Mouse (Mus musculus) forebrain, embryonic 12.5 days (tissue): Measurements from ENCODE around the gene Fam78a. TPM values are rescaled to one million over a fixed set of nuclear protein-coding genes. Genes with fewer than 3 reads are reported as not detected.

ENCODE experiments used
- ATAC-seq: fragments of 200-750 bp; cut with Nextera tagmentation; 2 replicates; pipeline ENCODE4 v1.8.0; 2017; ENCODE audit warnings: moderate TSS enrichment; ENCODE audit not compliant: low FRiP score
- H3K27ac ChIP-seq: fragments of 300-500 bp; sonication (generic); 2 replicates; pipeline ENCODE4 v1.5.1; 2016; ENCODE audit warnings: mild to moderate bottlenecking
- H3K27me3 ChIP-seq: fragments of 300-500 bp; sonication (generic); 2 replicates; pipeline ENCODE4 v1.6.1; 2016; ENCODE audit warnings: mild to moderate bottlenecking
- H3K36me3 ChIP-seq: fragments of 300-500 bp; sonication (generic); replicated peaks from 2 replicates; pipeline ENCODE4 v1.6.1; 2016; ENCODE audit warnings: mild to moderate bottlenecking
- H3K4me1 ChIP-seq: fragments of 300-500 bp; sonication (generic); 2 replicates; pipeline ENCODE4 v1.6.1; 2016
- H3K4me2 ChIP-seq: fragments of 300-500 bp; sonication (generic); 2 replicates; pipeline ENCODE4 v1.6.1; 2016; ENCODE audit warnings: mild to moderate bottlenecking, moderate library complexity
- H3K4me3 ChIP-seq: fragments of 300-500 bp; sonication (generic); replicated peaks from 2 replicates; pipeline ENCODE4 v1.5.1; 2016; ENCODE audit warnings: mild to moderate bottlenecking
- H3K9ac ChIP-seq: fragments of 300-500 bp; sonication (generic); 2 replicates; pipeline ENCODE4 v1.6.1; 2016; ENCODE audit warnings: mild to moderate bottlenecking
- H3K9me3 ChIP-seq: fragments of 300-500 bp; sonication (generic); 2 replicates; pipeline ENCODE4 v1.6.1; 2016
- WGBS: fragments of 180-500 bp; shearing (Covaris S2); methylation state at CpG from one replicate; pipeline ENCODE4 v1.1.7; 2016; 5-methylcytosine and 5-hydroxymethylcytosine counted together
- microRNA-seq: library from miRNA; unstranded; fragments of <30 nt; microRNA quantifications from one replicate; pipeline ENCODE4, GENCODE M21; 2017
- polyA plus RNA-seq: library from polyadenylated mRNA; unstranded; fragments of >200 nt; fragmentation: Nextera tagmentation; extraction: Ambion mirVana; gene quantifications from 2 replicates; pipeline ENCODE4 v1.2.1, GENCODE M21; 2016

The Fam78a gene
- polyA plus RNA-seq, 1 experiment from 2014 or later, result 0.88 TPM

DNA sequence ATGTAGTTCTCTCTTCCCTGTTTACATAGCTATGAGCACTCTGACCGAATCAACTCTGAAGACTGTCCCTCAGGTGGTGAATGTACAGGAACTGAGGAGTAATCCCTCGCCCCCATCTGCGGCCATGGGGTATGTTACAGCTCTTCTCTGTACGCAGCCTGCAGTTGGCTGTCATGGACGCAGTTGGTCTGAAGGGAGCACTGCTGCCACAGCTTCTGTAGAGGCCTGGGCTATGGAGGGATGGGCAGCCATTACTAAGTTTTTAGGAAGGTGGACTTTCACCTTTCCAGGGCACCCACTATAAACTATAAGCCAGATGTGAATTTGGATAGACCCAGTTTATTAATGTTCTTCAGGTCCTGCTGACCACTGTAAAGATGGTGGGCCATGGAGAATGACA lies 64.4 kb downstream of the Fam78a start:
- H3K9me3 ChIP-seq, result no peaks in the 10 kb centered on the region
- no peak overlapping the region for H3K27ac ChIP-seq
- peaks cover 82% of the 10 kb centered on the region for H3K36me3 ChIP-seq
- no peaks in the 10 kb centered on the region for H3K27me3 ChIP-seq
- H3K4me1 ChIP-seq, result no peaks in the 10 kb centered on the region
- no peak for ATAC-seq
- H3K9ac ChIP-seq, result no peak overlapping the region
- 96% methylated on average over 5 of the region's 5 CpGs for WGBS
- no peak overlapping the region for H3K4me3 ChIP-seq
- H3K4me2 ChIP-seq, result no peak overlapping the region

- Histone ChIP-seq H3K4me3 (no peak overlapping the region), H3K27ac (no peak overlapping the region)
Observed at GRCm38 (mm10) chr2:32019704-32020103, 65.0 kb downstream of the Fam78a start.

GRCm38 (mm10) chr2:32008716-32009115 lies 75.9 kb downstream of the Fam78a start:
- no peak for ATAC-seq
- H3K4me3 ChIP-seq, result no peak overlapping the region
- H3K9ac ChIP-seq, result no peak overlapping the region
- peaks cover 80% of the 10 kb centered on the region for H3K36me3 ChIP-seq
- H3K27ac ChIP-seq, result no peak overlapping the region
- H3K4me1 ChIP-seq, result no peaks in the 10 kb centered on the region
- WGBS, result 90% methylated on average over 11 of the region's 11 CpGs
- no peak overlapping the region for H3K4me2 ChIP-seq
- no peaks in the 10 kb centered on the region for H3K9me3 ChIP-seq
- H3K27me3 ChIP-seq, result no peaks in the 10 kb centered on the region

More at GRCm38 (mm10) chr2:32019704-32020103, 65.0 kb downstream of the Fam78a start:
- Histone ChIP-seq H3K4me1 (no peaks in the 10 kb centered on the region), H3K36me3 (peaks cover 83% of the 10 kb centered on the region), H3K9ac (no peak overlapping the region), H3K27me3 (no peaks in the 10 kb centered on the region), H3K4me2 (no peak overlapping the region), H3K9me3 (no peaks in the 10 kb centered on the region)
- ATAC-seq, result no peak
- 95% methylated on average over 4 of the region's 4 CpGs for WGBS

DNA sequence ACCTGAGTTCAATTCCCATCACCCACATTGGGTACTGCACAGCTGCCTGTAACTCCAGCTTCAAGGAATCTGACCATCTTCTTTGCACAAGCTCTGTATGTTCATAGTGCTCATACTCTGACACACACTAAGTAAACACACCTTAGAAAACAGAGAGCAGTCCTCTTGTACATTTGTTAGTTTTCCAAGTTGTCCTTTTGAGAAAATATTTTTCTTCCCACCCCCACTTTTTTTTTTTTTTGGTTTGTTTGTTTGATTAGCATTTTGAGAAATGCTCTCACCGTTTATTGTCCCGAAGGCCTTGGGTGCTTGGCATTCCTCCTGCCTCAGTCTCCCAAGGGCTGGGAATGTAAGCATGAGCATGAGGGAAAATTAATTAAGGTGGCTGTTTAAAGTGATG lies 76.3 kb downstream of the Fam78a start:
- no peak overlapping the region for H3K4me2 ChIP-seq
- 84% methylated on average over 2 of the region's 2 CpGs for WGBS
- no peaks in the 10 kb centered on the region for H3K27me3 ChIP-seq
- H3K4me3 ChIP-seq, result no peak overlapping the region
- ATAC-seq, result no peak
- H3K9ac ChIP-seq, result no peak overlapping the region
- H3K27ac ChIP-seq, result no peak overlapping the region
- no peaks in the 10 kb centered on the region for H3K9me3 ChIP-seq
- no peaks in the 10 kb centered on the region for H3K4me1 ChIP-seq
- peaks cover 84% of the 10 kb centered on the region for H3K36me3 ChIP-seq

Small RNA genes lying within 50 kb of the gene (microRNA-seq; reads per million reads assigned to microRNA genes)
- 0.73 reads per million for gene Mir7674

Other genes with a start within 250 kb of the Fam78a start
- gene Fibcd1, start 238.9 kb downstream of the Fam78a start, polyA plus RNA-seq, result 1.1 and 1.2 TPM in 2 replicates
- gene Lamc3, start 197.6 kb downstream of the Fam78a start, polyA plus RNA-seq, result 5.2 and 5.6 TPM in 2 replicates
- gene Aif1l, start 134.7 kb downstream of the Fam78a start, polyA plus RNA-seq, result 73.5 and 86.5 TPM in 2 replicates
- 87.4 and 90.3 TPM in 2 replicates for gene Nup214, start 110.4 kb downstream of the Fam78a start, polyA plus RNA-seq
- 7.0 and 7.2 TPM in 2 replicates for gene Plpp7, start 10.7 kb upstream of the Fam78a start, polyA plus RNA-seq
- gene Prrc2b, start 66.2 kb upstream of the Fam78a start, polyA plus RNA-seq, result 96.9 and 110 TPM in 2 replicates
- gene Pomt1, start 151.7 kb upstream of the Fam78a start, polyA plus RNA-seq, result 26.6 and 29.4 TPM in 2 replicates
- gene Uck1, start 175.3 kb upstream of the Fam78a start, polyA plus RNA-seq, result 76.5 and 78.4 TPM in 2 replicates
- gene Golga2, start 202.5 kb upstream of the Fam78a start, polyA plus RNA-seq, result 23.0 and 26.5 TPM in 2 replicates
- 391 and 397 TPM in 2 replicates for gene Swi5, start 203.2 kb upstream of the Fam78a start, polyA plus RNA-seq